Mouse (Mus musculus): ENCODE measurements around the gene Mogs. TPM values are rescaled to one million over a fixed set of nuclear protein-coding genes. Genes with fewer than 3 reads are reported as not detected.
A peak's percentile ranks its signal among the peaks of the same experiment; 100 is the strongest.

Mogs gene
- 10 to 100 TPM; 11.3 to 12.3 TPM for total RNA-seq (2021)

- DNase-seq = peak; percentile 96
These were observed at the start of gene Mogs for GRCm38 (mm10) chr6:83115011-83115671. Gene Mogs, plus strand, starts transcription at chr6:83115496.

DNA sequence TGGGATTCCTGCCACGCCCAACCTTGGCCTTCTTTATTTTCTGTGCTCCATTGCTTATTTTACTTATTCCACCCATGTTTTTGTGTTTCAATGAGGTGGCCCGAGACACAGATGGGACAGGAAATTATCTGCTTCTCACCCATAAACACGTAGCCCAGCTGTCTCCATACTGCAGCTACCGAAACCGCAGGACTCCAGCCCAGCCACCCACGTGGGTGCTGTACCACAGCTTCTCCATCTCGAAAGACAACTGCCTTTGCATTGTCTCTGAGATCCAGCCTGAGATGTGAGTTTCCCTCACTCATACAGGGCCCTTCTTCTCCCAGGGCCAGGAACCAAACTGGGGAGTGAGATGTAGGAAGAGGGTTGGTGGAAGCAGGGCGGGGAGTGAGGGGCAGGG is 49.3 kb upstream of the Mogs start:
- DNase-seq = no peak

DNA sequence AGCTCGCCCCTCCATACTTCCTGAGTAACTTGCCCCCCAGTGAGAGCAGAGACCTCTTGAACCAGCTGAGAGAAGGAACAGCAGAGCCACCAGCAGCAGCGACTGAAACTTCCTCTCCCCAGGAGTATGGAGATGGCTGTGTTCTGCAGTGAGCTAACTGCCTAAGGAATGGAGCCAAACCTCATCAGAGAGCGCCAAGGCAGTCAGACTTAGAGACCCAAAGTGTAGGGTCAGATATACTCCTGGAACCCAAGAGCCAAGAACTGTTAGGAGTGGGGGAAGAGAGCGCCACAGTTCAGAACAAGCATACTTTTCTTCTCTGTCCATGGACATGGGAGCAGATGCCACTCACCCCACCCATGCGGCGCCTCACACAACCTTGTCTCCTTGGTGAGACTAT is 48.9 kb upstream of the Mogs start:
- no peak for DNase-seq

GRCm38 (mm10) chr6:83068221-83068620 is 47.1 kb upstream of the Mogs start:
- no peak for DNase-seq

DNA sequence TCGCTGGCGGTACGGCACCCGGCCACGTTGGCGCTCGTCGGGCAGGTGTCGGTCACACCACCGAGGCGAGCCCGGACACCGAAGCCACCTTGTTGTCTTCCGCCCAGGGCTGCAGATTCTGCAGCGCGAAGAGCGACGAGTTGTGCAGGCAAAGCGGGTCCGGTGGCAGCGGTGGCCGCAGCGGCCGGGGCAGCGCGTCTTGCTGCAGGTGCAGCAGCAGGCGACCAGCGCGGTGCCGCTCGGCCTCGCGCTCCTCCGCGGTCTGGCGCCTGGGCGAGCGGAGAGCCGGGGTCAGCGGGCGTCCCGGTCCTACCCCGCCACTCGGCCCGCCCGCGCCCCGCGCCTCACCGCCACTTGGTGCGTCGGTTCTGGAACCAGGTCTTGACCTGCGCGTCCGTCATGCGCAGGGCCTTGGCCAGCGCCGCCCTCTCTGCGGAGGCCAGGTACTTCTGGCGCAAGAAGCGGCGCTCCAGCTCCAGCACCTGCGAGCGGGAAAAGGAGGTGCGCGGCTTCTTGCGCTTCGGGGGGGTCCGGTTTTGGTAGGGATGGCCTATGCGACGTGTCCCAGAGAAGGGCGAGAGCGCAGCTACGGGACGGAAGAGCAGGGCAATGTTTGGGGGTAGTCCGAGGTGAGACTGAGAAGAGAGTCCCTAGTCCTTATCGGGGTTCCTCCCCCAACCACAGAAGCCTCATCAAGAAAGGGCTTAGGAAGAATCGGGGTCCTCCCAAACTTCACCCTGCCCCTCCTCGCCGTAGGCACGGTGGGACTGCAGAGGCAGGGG is 46.4 kb upstream of the Mogs start:
- no peak for DNase-seq

DNA sequence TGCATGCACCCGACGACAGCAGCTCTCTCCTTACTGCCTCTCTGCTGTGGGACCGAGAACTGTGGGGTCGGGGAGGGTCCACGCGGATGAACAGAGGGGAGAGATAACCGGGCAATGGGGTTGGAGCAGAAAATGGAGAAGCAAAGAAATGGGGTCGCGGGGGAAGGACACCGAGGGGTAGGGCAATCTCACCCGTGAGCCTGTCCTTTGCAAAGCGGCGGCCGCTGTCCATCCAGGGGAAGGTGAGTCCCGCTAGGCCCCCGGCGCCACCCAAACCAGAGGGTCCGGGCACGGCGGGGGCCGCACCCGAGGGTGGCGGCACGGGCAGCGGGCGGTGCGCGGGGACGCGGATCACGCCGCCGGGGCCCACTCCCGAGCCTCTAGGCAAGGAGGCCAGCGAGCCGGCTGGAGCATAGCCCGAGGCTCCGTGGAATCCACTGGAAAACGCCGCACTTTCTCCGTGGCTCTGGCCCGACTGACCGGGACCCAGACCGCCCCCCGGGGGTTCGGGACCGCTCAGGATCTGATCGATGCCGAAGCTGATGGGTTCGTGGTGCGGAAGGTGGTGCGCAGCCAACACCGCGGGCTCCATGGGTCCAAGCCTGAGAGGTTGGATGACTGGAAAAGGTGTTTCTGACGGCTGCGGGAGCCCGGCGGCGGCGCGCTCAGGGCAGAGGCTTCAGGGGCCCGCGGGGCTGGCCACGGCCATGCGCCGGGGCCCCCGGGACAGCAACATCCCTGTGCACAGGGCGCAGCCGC is 45.6 kb upstream of the Mogs start:
- no peak for DNase-seq

DNA sequence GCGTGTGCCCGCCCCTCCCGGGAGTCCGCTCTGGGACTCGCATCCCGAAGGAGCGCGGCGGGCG is 45.2 kb upstream of the Mogs start, which contains the start of gene Tlx2:
TSS of gene Tlx2 (minus strand) at position 47 of the 64 bp plus-strand sequence.
- DNase-seq = no peak

GRCm38 (mm10) chr6:83070311-83071219 is 44.7 kb upstream of the Mogs start:
- DNase-seq = peak; percentile 26

DNA sequence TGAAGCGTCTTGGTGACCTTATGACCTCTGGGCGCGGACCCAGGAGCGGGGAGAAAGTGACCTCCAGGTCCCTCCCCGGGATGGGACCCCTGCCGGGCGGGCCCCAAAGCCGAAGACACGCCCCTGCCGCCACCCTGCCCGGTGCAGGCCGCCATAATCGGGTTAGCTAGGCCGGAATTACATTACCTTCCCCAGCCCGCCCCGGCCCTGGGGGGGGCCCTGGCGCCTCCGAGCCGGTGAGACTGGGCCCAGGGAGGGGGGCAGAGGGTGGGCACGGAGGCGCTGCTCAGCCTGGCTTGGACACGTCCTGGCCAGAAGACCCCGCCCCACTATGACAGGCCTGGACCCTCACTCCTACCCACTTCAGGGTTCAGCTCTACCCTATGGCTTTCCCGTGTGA is 44.1 kb upstream of the Mogs start:
- DNase-seq = no peak

- DNase-seq = no peak
These were observed 40.3 kb upstream of the Mogs start for GRCm38 (mm10) chr6:83074979-83075378.

GRCm38 (mm10) chr6:83077630-83078323 is 37.5 kb upstream of the Mogs start, which contains the start of gene Pcgf1:
Gene Pcgf1, plus strand, starts transcription at chr6:83077869.
- DNase-seq = no peak

DNA sequence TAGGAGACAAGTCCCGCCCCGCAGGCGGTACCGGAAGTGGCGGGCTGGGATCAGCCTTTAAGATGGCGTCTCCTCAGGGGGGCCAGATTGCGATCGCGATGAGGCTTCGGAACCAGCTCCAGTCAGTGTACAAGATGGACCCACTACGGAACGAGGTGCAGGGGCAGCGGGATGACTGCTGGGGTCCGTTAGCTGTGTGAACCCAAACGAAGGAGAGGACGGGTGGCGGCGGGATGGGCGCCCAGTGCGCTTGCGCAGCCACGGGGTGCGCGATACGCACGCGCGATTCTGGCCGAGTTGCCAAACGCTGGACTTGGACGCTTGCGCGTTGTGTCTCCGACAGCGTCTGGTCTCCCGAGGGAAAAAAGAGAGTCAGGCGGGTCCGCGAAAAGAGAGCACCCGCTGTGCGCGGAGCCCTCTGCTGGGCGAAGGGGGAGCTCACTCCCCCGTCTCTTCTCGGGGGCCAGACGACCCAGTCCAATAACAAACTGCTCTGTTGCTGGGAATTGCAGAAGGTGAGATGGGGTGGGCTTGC is 36.9 kb upstream of the Mogs start:
- peak; percentile 100 for DNase-seq

DNA sequence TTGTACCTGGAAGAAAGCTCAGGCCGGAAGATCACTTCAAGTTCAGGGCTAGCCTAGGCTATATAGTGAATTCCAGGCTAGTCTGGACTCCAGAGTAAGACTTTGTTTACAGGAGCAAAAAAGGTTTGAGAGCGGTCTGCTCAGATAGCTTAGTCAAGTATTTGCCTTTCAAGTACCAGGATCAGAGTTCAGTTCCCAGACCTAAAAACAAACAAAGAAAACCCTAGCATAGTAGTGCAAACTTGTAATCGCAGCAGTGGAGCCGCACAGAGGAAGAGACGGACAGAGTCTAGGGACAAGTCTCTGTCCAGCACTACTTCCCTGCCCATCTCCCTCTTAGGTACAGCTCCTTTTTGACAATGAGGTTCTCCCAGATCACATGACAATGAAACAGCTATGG is 35.1 kb upstream of the Mogs start:
- DNase-seq = no peak

DNA sequence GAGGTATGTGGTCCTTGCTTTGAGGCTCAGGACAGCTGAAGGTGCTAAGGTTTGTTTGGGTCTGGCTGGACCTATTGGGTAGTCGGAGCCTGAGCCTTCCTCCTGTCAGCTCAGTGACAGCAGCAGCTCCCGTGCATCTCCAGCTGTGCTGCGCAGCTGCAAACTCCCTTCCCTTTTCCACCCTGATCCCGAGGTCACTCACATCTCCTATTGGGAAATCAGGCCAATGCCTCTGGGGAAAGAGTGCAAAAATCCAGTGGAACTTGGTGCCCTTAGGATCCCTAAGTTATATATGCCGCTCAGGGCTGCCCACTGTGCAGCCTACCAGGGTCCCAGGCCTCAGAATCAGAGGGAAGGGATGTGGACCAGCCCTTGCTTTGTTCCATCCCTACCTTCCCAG is 31.8 kb upstream of the Mogs start:
- DNase-seq = no peak

- no peak for DNase-seq
These were observed 30.8 kb upstream of the Mogs start for GRCm38 (mm10) chr6:83084477-83084876.

GRCm38 (mm10) chr6:83086121-83087035 is 28.9 kb upstream of the Mogs start, which contains the start of gene Lbx2:
Gene Lbx2, plus strand, starts transcription at chr6:83086367.
- no peak for DNase-seq

DNA sequence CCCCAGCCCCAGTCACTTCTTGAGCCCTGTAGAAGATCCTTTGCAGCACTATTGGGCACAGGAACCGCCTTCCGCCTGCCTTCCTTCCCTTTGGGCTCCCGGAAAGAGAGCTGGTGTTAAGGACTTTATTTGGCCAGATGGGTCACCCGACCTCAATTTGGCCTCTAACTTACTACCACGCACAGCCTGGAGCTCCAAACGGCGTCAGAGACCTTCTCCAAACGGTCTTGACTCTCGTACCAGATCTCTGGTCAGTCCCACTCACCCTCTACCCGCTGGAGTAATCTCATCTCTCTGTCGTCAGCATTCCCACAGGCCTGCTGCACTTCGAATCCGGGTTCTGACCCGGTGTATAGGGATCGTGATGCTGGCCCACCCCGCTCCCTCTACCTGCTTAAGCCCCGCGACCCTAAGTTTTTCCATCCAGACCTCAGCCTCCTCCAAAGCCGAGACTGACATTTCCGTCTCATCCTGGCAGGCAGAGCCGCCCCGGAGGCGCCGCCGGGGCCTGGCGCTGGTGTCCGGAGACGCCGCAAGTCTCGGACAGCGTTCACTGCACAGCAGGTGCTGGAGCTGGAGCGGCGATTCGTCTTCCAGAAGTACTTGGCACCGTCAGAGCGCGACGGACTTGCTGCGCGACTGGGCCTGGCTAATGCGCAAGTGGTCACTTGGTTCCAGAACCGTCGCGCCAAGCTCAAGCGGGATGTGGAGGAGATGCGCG is 27.9 kb upstream of the Mogs start:
- DNase-seq = peak; percentile 27

DNA sequence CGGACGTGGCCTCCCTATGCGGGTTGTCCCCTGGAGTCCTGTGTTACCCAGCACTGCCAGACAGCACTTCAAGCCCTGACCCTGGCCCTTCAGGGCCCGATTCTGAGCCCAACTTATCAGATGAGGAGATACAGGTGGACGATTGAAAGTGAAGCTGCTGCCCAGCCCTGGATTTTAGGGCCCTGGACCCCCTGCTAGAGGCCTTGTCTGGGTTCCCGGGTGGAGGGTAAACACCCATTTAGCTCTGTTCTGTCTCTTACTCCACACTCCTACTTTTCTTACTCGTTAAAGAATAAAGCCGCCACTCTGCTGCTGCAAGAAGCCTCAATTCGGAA is 27.4 kb upstream of the Mogs start:
- DNase-seq = no peak

DNA sequence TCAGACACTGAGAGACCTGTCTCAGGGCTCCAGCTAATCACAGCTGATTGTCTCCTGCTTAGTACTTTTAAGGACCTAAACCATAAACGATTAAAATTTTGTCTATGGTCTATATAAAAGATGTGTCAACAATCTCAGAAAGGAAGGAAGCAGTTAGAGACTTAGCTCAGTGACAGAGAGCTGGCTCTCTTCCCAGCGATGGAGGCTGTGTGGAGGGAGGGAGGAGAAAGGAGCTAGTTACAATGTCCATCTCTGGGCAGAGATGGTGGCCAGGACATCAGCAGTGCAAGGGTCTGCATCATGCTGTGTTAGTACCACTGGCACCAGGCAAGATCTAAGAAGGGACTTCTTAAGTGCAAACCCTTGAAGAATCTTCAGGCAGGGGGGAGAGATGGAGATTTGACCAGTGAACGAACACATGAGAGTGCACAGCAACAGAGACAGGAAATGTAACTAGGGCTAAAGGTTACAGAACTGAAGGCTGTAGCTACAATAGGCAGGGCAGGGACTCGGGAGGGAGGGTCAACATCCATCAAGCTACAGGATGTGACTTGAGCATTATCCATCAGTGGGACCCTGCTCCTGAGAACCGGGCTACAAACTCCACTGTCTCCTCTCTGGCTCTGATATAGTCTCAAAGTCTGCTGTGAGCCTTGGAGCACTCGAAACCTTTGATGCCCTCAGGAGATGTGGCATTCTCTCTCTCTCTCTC is 22.7 kb upstream of the Mogs start:
- peak; percentile 41 for DNase-seq

DNA sequence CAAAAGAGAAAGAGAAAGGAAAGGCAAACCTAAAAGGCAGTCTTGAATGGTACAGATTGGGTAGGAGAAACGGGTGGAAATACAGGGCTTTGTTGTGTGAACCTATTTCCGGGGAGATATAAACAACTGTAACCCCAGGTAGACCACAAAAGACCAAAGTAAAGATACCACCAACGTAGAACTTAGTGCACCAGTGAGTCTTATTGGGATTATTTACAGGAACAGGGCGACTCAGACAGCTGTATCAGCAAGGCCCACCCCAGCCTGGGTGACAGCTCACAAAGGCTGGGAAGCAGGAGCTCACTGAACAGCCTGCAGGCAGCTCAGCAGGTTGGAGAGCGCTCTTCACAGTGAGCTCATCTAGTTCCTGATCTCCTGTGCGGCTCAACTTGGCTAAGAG is 19.3 kb upstream of the Mogs start:
- no peak for DNase-seq
